In the genomic region with DNA sequence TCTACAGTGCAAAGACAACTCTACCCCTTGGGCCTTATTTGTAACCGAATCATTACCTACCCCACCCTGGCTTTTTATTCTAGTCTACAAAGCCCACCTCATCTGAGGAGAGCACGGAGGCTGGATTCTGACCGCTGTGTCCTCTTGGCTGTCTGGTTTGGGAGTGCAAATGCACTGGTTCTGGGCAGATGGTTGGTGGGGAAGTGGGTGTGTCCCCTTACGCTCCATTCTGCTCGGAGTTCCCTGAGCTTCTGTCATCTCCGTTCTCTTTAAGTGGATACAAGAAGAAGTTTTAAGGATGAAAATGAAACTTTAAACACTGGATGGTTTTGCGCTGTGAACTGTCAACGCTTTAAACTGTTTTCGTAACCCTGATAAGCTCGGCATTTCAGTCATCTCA, we compare ENCODE assay signal across 21 mouse cellular contexts.
DNase-seq lines count a peak whose midpoint lies in the region; ATAC-seq and TF ChIP-seq lines count a peak whose summit lies in the region.
"Had no signal": no experiment of that assay in that cellular context is flagged by ENCODE, and none has a peak within 500 bp of the region (broad histone marks: within the 10 kb centered on the region; RNA-seq: fewer than 3 reads in every experiment).

No protein-coding gene starts in this region.

- no peaks in the 10 kb centered on the region for H3K36me3 ChIP-seq in heart, postnatal 0 days (replicated peaks; ENCODE audit: control insufficient read depth, insufficient read depth, low read length)
- no peaks in the 10 kb centered on the region for H3K36me3 ChIP-seq in thymus, adult 2 months (ENCODE audit: control insufficient read depth, insufficient read depth, low read length)
- no peaks in the 10 kb centered on the region for H3K36me3 ChIP-seq in liver, embryonic 15.5 days (replicated peaks)
- no peaks in the 10 kb centered on the region for H3K36me3 ChIP-seq in small intestine, adult 2 months (ENCODE audit: control insufficient read depth, insufficient read depth, low read length)
- H3K36me3 ChIP-seq: heart, embryonic 13.5 days; liver, embryonic 13.5 days; midbrain, embryonic 13.5 days; neural tube, embryonic 13.5 days; stomach, embryonic 15.5 days had no signal

- no peak for TF ChIP-seq POLR2A in thymus, adult 2 months (IDR thresholded peaks at IDR 0.05; ENCODE audit: control insufficient read depth, extremely low read depth, insufficient read depth, low read length, poor library complexity)
- TF ChIP-seq POLR2A in small intestine, adult 2 months (IDR thresholded peaks at IDR 0.05; ENCODE audit: low read depth, low read length), result no peak

- ATAC-seq in heart, postnatal 0 days (ENCODE audit: insufficient read depth, low read depth), result no peak
- ATAC-seq in liver, embryonic 15.5 days (ENCODE audit: insufficient read depth), result no peak
- ATAC-seq: forebrain, embryonic 13.5 days; midbrain, embryonic 13.5 days had no signal

- no peak overlapping the region for H3K4me3 ChIP-seq in heart, postnatal 0 days (ENCODE audit: low read depth, low read length)
- peak overlapping the region; percentile 45; the same call in 1 of the 2 replicates for H3K4me3 ChIP-seq in thymus, adult 2 months (ENCODE audit: control insufficient read depth, insufficient read depth, low read length)
- H3K4me3 ChIP-seq in liver, embryonic 15.5 days (replicated peaks), result no peak overlapping the region
- H3K4me3 ChIP-seq in small intestine, adult 2 months (ENCODE audit: low read depth, low read length), result peak overlapping the region; percentile 39; the same call in 1 of the 2 replicates
- H3K4me3 ChIP-seq: forebrain, embryonic 13.5 days; heart, embryonic 13.5 days; liver, embryonic 13.5 days; midbrain, embryonic 13.5 days; neural tube, embryonic 13.5 days; stomach, embryonic 15.5 days had no signal

- no peak overlapping the region for H3K9ac ChIP-seq in heart, postnatal 0 days (replicated peaks; ENCODE audit: low read depth, low read length)
- no peak overlapping the region for H3K9ac ChIP-seq in liver, embryonic 15.5 days
- H3K9ac ChIP-seq: forebrain, embryonic 13.5 days; heart, embryonic 13.5 days; hindbrain, embryonic 14.5 days; liver, embryonic 13.5 days; midbrain, embryonic 13.5 days; neural tube, embryonic 13.5 days; stomach, embryonic 15.5 days had no signal

- no peaks in the 10 kb centered on the region for H3K4me1 ChIP-seq in heart, postnatal 0 days (ENCODE audit: control insufficient read depth, insufficient read depth)
- peaks cover 23% of the 10 kb centered on the region for H3K4me1 ChIP-seq in thymus, adult 2 months (replicated peaks; ENCODE audit: control insufficient read depth, insufficient read depth, low read length)
- no peaks in the 10 kb centered on the region for H3K4me1 ChIP-seq in liver, embryonic 15.5 days (replicated peaks)
- H3K4me1 ChIP-seq in small intestine, adult 2 months (ENCODE audit: control insufficient read depth, insufficient read depth, insufficient read length, low read length), result no peaks in the 10 kb centered on the region
- H3K4me1 ChIP-seq: neural tube, embryonic 13.5 days; stomach, embryonic 15.5 days had no signal

- no peak for TF ChIP-seq EP300 in heart, postnatal 0 days (IDR thresholded peaks at IDR 0.05; ENCODE audit: low read depth)

- no peaks in the 10 kb centered on the region for H3K27me3 ChIP-seq in heart, postnatal 0 days (ENCODE audit: control insufficient read depth, insufficient read depth, low read length)
- no peaks in the 10 kb centered on the region for H3K27me3 ChIP-seq in thymus, adult 2 months (ENCODE audit: control insufficient read depth, insufficient read depth, low read length)
- H3K27me3 ChIP-seq in liver, embryonic 15.5 days, result no peaks in the 10 kb centered on the region
- no peaks in the 10 kb centered on the region for H3K27me3 ChIP-seq in small intestine, adult 2 months (ENCODE audit: control insufficient read depth, insufficient read depth, low read length)
- H3K27me3 ChIP-seq: forebrain, embryonic 13.5 days; heart, embryonic 13.5 days; liver, embryonic 13.5 days; midbrain, embryonic 13.5 days; neural tube, embryonic 13.5 days; stomach, embryonic 15.5 days had no signal

- H3K9me3 ChIP-seq in heart, postnatal 0 days (replicated peaks; ENCODE audit: control insufficient read depth, low read length), result no peaks in the 10 kb centered on the region
- H3K9me3 ChIP-seq in liver, embryonic 15.5 days (replicated peaks), result no peaks in the 10 kb centered on the region
- H3K9me3 ChIP-seq: forebrain, embryonic 13.5 days; liver, embryonic 13.5 days; midbrain, embryonic 13.5 days; neural tube, embryonic 13.5 days; stomach, embryonic 15.5 days had no signal

- no peak for DNase-seq in heart, postnatal 0 days (ENCODE audit: low spot score)
- DNase-seq in heart, postnatal 4 days, result no peak
- no peak for DNase-seq in thymus, adult 2 months
- no peak for DNase-seq in thymus, postnatal 25 days
- DNase-seq in adrenal gland, adult (ENCODE audit: inconsistent age in 2 of 2, low spot score in 1 of 2), result no peak
- DNase-seq in adrenal gland, adult 18-20 months (ENCODE audit: low spot score in 2 of 2), result no peak
- DNase-seq: B cell, adult 2 months; cerebellum, adult 8-10 months; kidney, adult 18-20 months; kidney, postnatal 4 days; liver, embryonic 13.5 days; retina, postnatal 1 day; right cerebral cortex, postnatal 25 days had no signal

- WGBS in heart, postnatal 0 days, result 64% methylated on average over 10 of the region's 10 CpGs
- 53% methylated on average over 10 of the region's 10 CpGs for WGBS in thymus, adult 2 months
- WGBS in liver, embryonic 15.5 days (ENCODE audit: insufficient replicate concordance), result 58% methylated on average over 10 of the region's 10 CpGs
- WGBS in small intestine, adult 2 months, result 81% methylated on average over 10 of the region's 10 CpGs

- 0 out of 2 replicates have a peak overlapping the region, but pooled peaks have one; percentile 13 for H3K27ac ChIP-seq in heart, postnatal 0 days (ENCODE audit: low read depth)
- peak overlapping the region; percentile 91 for H3K27ac ChIP-seq in thymus, adult 2 months (ENCODE audit: control insufficient read depth, insufficient read depth, low read length)
- H3K27ac ChIP-seq in liver, embryonic 15.5 days (replicated peaks), result no peak overlapping the region
- peak overlapping the region; percentile 89 for H3K27ac ChIP-seq in small intestine, adult 2 months (ENCODE audit: insufficient read depth, low read depth, low read length)
- H3K27ac ChIP-seq: forebrain, embryonic 13.5 days; heart, embryonic 13.5 days; hindbrain, embryonic 14.5 days; liver, embryonic 13.5 days; midbrain, embryonic 13.5 days; neural tube, embryonic 13.5 days; stomach, embryonic 15.5 days had no signal

- H3K4me2 ChIP-seq in heart, postnatal 0 days (ENCODE audit: low read depth, low read length), result peak overlapping the region; percentile 12; the same call in 1 of the 2 replicates
- H3K4me2 ChIP-seq in liver, embryonic 15.5 days, result peak overlapping the region; percentile 27
- H3K4me2 ChIP-seq: forebrain, embryonic 13.5 days; heart, embryonic 13.5 days; hindbrain, embryonic 14.5 days; midbrain, embryonic 13.5 days; neural tube, embryonic 13.5 days; stomach, embryonic 15.5 days had no signal

- no peak for TF ChIP-seq CTCF in heart, postnatal 0 days (IDR thresholded peaks at IDR 0.05; ENCODE audit: low read depth)
- TF ChIP-seq CTCF in thymus, adult 2 months (IDR thresholded peaks at IDR 0.05; ENCODE audit: borderline replicate concordance, control insufficient read depth, extremely low read depth, insufficient read depth, low read length, poor library complexity), result no peak
- no peak for TF ChIP-seq CTCF in small intestine, adult 2 months (IDR thresholded peaks at IDR 0.05; ENCODE audit: extremely low read depth, insufficient read length, insufficient replicate concordance, low read depth, low read length)

Comparison
In these comparisons a context has a peak if more than half of its experiments do, and no peak if none do; other contexts are left out.
1. H3K4me3 ChIP-seq: peak in thymus, adult 2 months (single experiment) and small intestine, adult 2 months (single experiment); none in heart, postnatal 0 days (single experiment) and liver, embryonic 15.5 days (single experiment).